Mouse (Mus musculus) central nervous system, embryonic 14 days (tissue): Measurements from ENCODE around the gene Dhrs7b. TPM values are rescaled to one million over a fixed set of nuclear protein-coding genes. Genes with fewer than 3 reads are reported as not detected.

Experiments used
- polyA plus RNA-seq: library from polyadenylated mRNA; depleted of rRNA; stranded (reverse); fragments of >200 nt; gene quantifications from 2 replicates; pipeline ENCODE4 v1.2.3, GENCODE M21; 2012; rRNA removed

The Dhrs7b gene
- polyA plus RNA-seq, result 15.2 and 15.9 TPM in 2 replicates

GRCm38 (mm10) chr11:60830433-60831052 lies at the start of gene Dhrs7b:
TSS of gene Dhrs7b (plus strand) at chr11:60830631.

GRCm38 (mm10) chr11:60811618-60812017 lies 18.8 kb upstream of the Dhrs7b start, which contains the start of gene Shmt1:
TSS of gene Shmt1 (minus strand) at chr11:60811718.

GRCm38 (mm10) chr11:60878675-60879294 lies 48.4 kb downstream of the Dhrs7b start, which contains the start of gene Tmem11:
TSS of gene Tmem11 (minus strand) at chr11:60879272.

Other genes with a start within 250 kb of the Dhrs7b start
- gene Llgl1, start 130.9 kb upstream of the Dhrs7b start, polyA plus RNA-seq, result 106 and 126 TPM in 2 replicates
- gene Flii, start 103.4 kb upstream of the Dhrs7b start, polyA plus RNA-seq, result 149 and 150 TPM in 2 replicates
- 22.6 and 23.9 TPM in 2 replicates for gene Mief2, start 102.2 kb upstream of the Dhrs7b start, polyA plus RNA-seq
- gene Top3a, start 53.3 kb upstream of the Dhrs7b start, polyA plus RNA-seq, result 11.9 TPM in 2 replicates
- gene Smcr8, start 53.1 kb upstream of the Dhrs7b start, polyA plus RNA-seq, result 10.2 and 10.5 TPM in 2 replicates
- gene Shmt1, start 18.9 kb upstream of the Dhrs7b start, polyA plus RNA-seq, result 11.7 and 16.3 TPM in 2 replicates
- gene Tmem11, start 48.6 kb downstream of the Dhrs7b start, polyA plus RNA-seq, result 73.6 and 80.0 TPM in 2 replicates
- 37.1 and 43.4 TPM in 2 replicates for gene Natd1, start 84.1 kb downstream of the Dhrs7b start, polyA plus RNA-seq
- 13.1 and 17.1 TPM in 2 replicates for gene Map2k3, start 101.4 kb downstream of the Dhrs7b start, polyA plus RNA-seq
- 3.2 and 4.9 TPM in 2 replicates for gene Kcnj12, start 191.9 kb downstream of the Dhrs7b start, polyA plus RNA-seq